Mouse (Mus musculus): ENCODE results near the gene Hoxd13. TPM values are rescaled to one million over a fixed set of nuclear protein-coding genes. Genes with fewer than 3 reads are reported as not detected.

Hoxd13 gene
- polyA plus RNA-seq, 1 experiment from 2014 or later, result 0.77 TPM

DNA sequence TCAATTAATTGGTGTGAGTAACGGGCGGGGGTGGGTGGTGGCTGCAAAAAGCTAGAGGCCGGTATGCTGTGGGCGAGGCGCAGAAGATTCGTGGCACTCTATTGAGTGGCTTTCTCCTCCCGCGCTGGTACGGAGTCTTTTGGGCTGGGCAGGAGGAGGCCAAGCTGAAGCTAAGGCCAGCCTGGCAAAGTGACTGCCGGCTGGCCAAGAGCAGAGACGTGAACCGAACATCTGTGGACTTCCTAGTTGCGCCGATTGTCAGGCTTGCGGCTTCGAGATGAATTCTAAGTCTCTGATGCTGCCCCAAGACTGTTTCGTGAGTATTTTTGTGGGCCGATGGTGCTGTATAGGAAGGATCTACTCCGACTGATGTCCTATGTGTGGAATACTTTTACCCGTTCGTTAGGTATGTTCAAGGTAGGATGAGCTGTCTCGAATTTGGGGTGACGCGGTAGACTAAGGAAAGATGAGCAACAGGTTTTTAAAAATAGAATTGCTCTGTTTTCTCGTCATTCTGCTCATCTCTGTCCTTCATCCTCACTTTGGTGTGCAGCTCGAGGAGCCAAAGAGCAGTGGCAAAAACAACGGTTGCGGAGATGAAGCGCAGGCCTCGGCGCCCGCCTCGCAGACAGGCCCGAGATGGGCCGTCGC is 794 bp upstream of the Hoxd13 start:
- peak; percentile 21; the same call in 1 of the 2 replicates for ATAC-seq
- Histone ChIP-seq H3K4me2 (replicated peaks) (no peak overlapping the region), H3K27ac (no peak overlapping the region), H3K9me3 (no peaks in the 10 kb centered on the region), H3K9ac (no peak overlapping the region), H3K4me3 (replicated peaks) (no peak overlapping the region), H3K27me3 (replicated peaks) (peaks cover 85% of the 10 kb centered on the region), H3K36me3 (no peaks in the 10 kb centered on the region), H3K4me1 (replicated peaks) (peaks cover 10% of the 10 kb centered on the region)
- WGBS, result 3% methylated on average over 36 of the region's 36 CpGs

DNA sequence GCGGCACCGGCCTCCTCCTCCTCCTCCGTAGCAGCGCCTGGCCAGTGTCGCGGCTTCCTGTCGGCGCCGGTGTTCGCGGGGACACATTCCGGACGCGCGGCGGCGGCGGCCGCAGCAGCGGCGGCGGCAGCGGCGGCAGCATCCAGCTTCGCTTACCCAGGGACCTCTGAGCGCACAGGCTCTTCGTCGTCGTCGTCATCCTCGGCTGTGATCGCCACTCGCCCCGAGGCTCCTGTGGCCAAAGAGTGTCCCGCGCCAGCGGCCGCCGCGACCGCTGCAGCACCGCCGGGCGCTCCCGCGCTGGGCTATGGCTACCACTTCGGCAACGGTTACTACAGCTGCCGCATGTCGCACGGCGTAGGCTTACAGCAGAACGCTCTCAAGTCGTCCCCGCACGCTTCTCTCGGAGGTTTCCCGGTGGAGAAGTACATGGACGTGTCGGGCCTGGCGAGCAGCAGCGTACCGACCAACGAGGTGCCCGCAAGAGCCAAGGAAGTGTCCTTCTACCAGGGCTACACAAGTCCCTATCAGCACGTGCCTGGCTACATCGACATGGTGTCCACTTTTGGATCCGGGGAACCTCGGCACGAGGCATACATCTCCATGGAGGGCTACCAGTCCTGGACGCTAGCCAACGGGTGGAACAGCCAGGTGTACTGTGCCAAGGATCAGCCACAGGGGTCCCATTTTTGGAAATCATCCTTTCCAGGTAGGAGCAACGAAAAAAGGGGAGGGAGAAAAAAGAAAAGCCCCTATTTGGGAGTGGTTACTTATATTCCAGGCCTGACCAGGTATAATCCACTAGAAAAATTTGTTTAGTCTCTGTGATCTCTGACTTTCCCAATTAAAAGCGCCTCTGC is 490 bp downstream of the Hoxd13 start:
- no peak overlapping the region for H3K27ac ChIP-seq
- H3K9ac ChIP-seq, result no peak overlapping the region
- H3K4me2 ChIP-seq (replicated peaks), result peak overlapping the region; percentile 87
- peaks cover 86% of the 10 kb centered on the region for H3K27me3 ChIP-seq (replicated peaks)
- under 1% methylated on average over 59 of the region's 74 CpGs for WGBS
- no peaks in the 10 kb centered on the region for H3K36me3 ChIP-seq
- peak overlapping the region; percentile 43 for H3K4me3 ChIP-seq (replicated peaks)
- H3K4me1 ChIP-seq (replicated peaks), result peaks cover 14% of the 10 kb centered on the region
- no peaks in the 10 kb centered on the region for H3K9me3 ChIP-seq
- peak; percentile 69 for ATAC-seq

DNA sequence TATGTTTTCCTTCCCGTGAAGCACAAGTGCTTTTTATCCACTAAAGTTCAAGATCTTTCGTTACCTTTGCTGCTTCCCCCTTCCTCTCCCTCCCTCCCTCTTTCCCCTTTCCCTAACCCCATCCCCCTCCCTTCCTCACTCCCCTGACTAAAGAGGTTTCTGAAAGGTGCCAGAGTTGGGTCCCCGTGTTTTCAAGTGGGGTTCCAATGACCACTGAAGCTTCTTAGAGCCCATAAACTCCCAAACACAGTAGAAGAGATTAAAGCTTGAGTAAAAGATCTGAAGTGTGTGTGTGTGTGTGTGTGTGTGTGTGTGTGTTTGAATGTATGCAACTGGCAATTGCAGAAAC is 1.1 kb downstream of the Hoxd13 start:
- Histone ChIP-seq H3K4me1 (replicated peaks) (peaks cover 14% of the 10 kb centered on the region), H3K9me3 (no peaks in the 10 kb centered on the region), H3K27me3 (replicated peaks) (peaks cover 86% of the 10 kb centered on the region), H3K9ac (no peak overlapping the region), H3K36me3 (no peaks in the 10 kb centered on the region), H3K4me2 (replicated peaks) (no peak overlapping the region), H3K4me3 (replicated peaks) (no peak overlapping the region), H3K27ac (no peak overlapping the region)
- 1% methylated on average over 3 of the region's 3 CpGs for WGBS
- no peak for ATAC-seq

DNA sequence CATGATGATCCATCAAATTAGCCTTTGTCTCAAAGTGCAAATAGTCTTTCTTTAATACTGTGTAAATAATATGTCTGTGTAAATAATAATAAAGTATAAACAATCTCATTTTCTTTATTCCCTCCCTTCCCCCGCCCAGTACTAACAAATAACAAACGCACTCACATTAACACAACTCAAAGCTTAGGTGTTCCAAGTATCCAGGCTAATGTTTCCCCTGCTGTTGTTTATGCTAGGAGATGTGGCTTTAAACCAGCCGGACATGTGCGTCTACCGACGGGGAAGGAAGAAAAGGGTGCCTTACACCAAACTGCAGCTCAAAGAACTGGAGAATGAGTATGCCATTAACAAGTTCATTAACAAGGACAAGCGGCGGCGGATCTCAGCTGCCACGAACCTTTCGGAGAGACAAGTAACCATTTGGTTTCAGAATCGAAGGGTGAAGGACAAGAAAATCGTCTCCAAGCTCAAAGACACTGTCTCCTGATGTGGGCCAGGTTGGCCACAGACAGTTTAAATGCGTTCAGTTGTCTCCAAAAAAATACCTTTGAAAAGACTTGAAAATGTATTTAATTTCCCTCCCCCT is 1.6 kb downstream of the Hoxd13 start:
- H3K27me3 ChIP-seq (replicated peaks), result peaks cover 86% of the 10 kb centered on the region
- H3K27ac ChIP-seq, result no peak overlapping the region
- H3K36me3 ChIP-seq, result no peaks in the 10 kb centered on the region
- no peak overlapping the region for H3K4me3 ChIP-seq (replicated peaks)
- no peak for ATAC-seq
- no peak overlapping the region for H3K4me2 ChIP-seq (replicated peaks)
- H3K9ac ChIP-seq, result no peak overlapping the region
- 2% methylated on average over 14 of the region's 14 CpGs for WGBS
- no peaks in the 10 kb centered on the region for H3K9me3 ChIP-seq
- H3K4me1 ChIP-seq (replicated peaks), result peaks cover 14% of the 10 kb centered on the region

DNA sequence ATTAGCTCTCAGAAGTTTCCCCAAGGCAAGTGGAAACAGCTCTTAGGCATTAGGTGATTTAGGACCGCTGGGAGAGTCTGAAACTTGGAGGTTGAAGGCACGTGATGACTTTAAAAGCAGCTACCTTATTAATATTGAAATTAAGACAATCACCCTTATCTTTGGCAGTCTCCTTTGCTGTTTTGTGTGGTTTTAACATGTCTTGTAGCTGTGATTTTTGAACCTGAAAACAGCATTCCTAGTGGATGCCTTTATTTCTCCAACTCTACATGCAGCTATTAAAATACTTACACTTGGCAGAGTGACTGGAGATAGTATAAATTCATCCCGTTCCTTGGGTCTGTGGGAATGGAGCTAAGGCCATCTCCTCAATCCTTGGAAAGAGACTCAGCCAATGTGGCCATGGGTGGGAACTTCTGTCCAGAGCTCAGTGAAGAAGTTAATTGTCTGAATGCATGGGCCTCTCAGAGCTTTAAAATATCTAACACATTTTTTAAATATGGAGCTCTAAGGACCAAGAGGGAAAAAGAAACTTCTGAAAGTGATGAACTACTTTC is 2.6 kb downstream of the Hoxd13 start:
- Histone ChIP-seq H3K9ac (no peak overlapping the region), H3K4me2 (replicated peaks) (no peak overlapping the region), H3K27me3 (replicated peaks) (peaks cover 88% of the 10 kb centered on the region), H3K9me3 (no peaks in the 10 kb centered on the region), H3K36me3 (no peaks in the 10 kb centered on the region), H3K27ac (no peak overlapping the region), H3K4me1 (replicated peaks) (peaks cover 14% of the 10 kb centered on the region), H3K4me3 (replicated peaks) (no peak overlapping the region)
- 7% methylated on average over 3 of the region's 3 CpGs for WGBS
- ATAC-seq, result no peak

DNA sequence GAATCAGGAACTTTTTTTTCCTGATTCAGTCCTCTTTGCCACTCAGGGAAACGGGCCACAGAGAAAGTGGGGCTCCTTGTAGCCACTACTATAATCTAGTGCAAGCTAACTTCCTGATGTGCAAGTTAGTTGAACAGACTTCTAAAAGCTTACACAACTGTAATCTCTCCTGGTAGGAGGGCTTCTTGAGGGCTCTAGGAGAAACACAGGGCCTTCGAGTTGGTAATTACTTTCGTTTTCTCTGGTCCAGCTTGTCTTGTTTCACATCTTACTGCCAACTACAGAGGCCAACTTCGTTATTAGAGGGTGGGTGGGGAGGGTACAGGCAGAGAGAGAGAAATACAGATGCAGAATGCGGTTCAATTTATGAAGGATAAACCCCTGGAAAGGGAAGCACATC is 3.7 kb downstream of the Hoxd13 start:
- H3K4me1 ChIP-seq (replicated peaks), result peaks cover 14% of the 10 kb centered on the region
- ATAC-seq, result no peak
- no peaks in the 10 kb centered on the region for H3K9me3 ChIP-seq
- no peak overlapping the region for H3K27ac ChIP-seq
- peaks cover 90% of the 10 kb centered on the region for H3K27me3 ChIP-seq (replicated peaks)
- 0 out of 2 replicates have a peak overlapping the region, but pooled peaks have one; percentile 1 for H3K4me2 ChIP-seq (replicated peaks)
- no peak overlapping the region for H3K4me3 ChIP-seq (replicated peaks)
- H3K9ac ChIP-seq, result no peak overlapping the region
- H3K36me3 ChIP-seq, result no peaks in the 10 kb centered on the region
- WGBS, result 19% methylated on average over 5 of the region's 5 CpGs

DNA sequence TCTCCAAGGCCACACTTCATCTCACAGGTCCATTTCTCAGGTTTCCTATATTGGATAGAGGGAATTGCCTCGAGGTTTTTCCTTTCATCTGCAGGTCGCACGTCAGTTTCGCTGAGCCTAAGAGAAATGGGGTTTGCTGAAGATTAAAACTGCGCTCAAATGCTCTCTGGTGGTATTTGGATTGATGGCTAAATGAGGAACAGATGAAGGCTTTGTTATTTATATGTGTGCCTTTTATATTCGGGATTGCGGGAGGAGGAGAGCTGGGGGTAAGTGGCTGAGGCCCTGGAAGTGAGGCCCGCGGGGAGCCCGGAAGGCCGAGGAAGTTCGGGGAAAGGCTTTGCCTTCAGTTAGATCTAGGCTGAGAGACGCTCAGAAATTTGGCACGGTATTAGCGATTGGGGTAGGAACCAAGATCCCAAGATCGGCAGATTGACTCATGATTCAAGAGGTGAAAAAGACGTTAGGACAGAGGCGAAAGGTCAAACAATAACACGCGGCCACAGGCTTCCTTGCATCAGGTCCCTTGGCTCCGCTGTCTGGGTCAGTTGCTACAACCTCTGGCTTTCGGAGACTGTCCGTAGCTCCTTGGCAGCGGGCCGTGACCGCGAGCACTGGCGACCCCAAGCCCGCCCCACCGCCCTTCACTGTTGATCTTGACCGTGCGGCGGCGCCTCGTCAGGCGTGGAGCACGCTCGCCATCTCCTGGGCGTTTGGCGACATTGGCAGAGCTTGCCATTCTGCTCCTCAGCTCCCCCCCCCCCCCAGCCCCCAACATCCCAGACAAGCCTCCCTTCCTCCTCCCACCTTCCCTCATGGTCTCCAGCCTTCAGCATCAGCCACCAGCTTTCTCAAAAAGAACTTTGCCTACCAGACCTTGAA is 4.6 kb downstream of the Hoxd13 start:
- peak overlapping the region; percentile 28 for H3K4me3 ChIP-seq (replicated peaks)
- peaks cover 91% of the 10 kb centered on the region for H3K27me3 ChIP-seq (replicated peaks)
- no peak overlapping the region for H3K9ac ChIP-seq
- H3K27ac ChIP-seq, result no peak overlapping the region
- peak; percentile 54 for ATAC-seq
- H3K4me1 ChIP-seq (replicated peaks), result peaks cover 14% of the 10 kb centered on the region
- WGBS, result 5% methylated on average over 40 of the region's 40 CpGs
- H3K9me3 ChIP-seq, result no peaks in the 10 kb centered on the region
- H3K4me2 ChIP-seq (replicated peaks), result peak overlapping the region; percentile 64
- H3K36me3 ChIP-seq, result no peaks in the 10 kb centered on the region

DNA sequence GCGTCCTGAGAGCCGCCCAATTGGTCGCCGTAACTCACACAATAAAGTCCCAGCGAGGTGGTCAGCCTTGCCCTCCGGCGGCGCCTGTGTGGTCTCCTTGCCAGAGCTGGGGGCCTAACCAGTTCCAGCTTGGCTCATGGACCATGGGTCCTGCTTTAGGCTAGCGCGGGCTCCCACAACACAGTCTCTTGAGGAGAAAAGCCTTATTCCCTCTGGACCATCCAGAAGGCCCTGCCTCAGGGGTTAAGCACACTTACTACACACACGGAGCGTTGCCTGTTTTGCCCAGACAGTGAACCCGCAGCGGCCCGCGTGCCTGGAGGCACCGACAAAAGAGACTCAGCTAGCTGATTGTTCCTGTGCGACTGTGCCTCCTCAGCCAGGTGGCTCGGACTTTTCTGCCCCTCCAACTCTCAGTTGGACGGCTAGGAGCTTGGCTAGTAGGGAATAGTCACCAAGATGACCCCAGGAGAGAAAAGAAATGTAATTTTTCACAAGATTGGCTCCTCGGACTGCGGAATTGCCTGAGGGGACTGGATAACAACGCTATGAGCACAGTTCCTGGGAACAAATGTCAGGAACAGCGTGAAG is 5.8 kb downstream of the Hoxd13 start:
- peaks cover 4% of the 10 kb centered on the region for H3K4me1 ChIP-seq (replicated peaks)
- no peak overlapping the region for H3K4me2 ChIP-seq (replicated peaks)
- no peaks in the 10 kb centered on the region for H3K36me3 ChIP-seq
- no peak for ATAC-seq
- H3K27me3 ChIP-seq (replicated peaks), result peaks cover 90% of the 10 kb centered on the region
- no peak overlapping the region for H3K9ac ChIP-seq
- H3K9me3 ChIP-seq, result no peaks in the 10 kb centered on the region
- no peak overlapping the region for H3K4me3 ChIP-seq (replicated peaks)
- no peak overlapping the region for H3K27ac ChIP-seq
- 5% methylated on average over 24 of the region's 24 CpGs for WGBS

DNA sequence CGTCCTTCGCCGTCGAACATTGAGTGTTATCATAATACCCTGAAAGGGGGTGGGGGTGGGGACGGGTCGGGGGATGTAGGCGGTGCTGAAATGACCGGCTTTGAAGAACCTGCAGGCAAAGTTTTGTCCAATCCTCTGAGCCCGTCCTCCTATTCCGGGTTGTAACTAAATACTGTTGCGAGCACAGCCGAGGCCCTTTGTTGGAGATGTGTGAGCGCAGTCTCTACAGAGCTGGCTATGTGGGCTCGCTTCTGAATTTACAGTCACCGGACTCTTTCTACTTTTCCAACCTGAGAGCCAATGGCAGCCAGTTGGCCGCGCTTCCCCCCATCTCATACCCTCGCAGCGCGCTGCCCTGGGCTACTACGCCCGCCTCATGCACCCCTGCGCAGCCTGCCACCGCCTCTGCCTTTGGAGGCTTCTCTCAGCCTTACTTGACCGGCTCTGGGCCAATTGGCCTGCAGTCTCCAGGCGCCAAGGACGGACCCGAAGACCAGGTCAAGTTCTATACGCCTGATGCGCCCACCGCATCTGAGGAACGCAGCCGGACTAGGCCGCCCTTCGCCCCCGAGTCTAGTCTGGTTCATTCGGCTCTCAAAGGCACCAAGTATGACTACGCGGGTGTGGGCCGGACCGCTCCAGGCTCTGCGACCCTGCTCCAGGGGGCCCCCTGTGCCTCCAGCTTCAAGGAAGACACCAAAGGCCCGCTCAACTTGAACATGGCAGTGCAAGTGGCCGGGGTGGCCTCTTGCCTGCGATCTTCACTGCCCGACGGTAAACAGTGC is 7.0 kb downstream of the Hoxd13 start, which contains the start of gene Hoxd12:
TSS of gene Hoxd12 (plus strand) at position 133 of the 785 bp plus-strand sequence.
- Histone ChIP-seq H3K27ac (no peak within 1 kb of the TSS), H3K9ac (no peak within 1 kb of the TSS)

DNA sequence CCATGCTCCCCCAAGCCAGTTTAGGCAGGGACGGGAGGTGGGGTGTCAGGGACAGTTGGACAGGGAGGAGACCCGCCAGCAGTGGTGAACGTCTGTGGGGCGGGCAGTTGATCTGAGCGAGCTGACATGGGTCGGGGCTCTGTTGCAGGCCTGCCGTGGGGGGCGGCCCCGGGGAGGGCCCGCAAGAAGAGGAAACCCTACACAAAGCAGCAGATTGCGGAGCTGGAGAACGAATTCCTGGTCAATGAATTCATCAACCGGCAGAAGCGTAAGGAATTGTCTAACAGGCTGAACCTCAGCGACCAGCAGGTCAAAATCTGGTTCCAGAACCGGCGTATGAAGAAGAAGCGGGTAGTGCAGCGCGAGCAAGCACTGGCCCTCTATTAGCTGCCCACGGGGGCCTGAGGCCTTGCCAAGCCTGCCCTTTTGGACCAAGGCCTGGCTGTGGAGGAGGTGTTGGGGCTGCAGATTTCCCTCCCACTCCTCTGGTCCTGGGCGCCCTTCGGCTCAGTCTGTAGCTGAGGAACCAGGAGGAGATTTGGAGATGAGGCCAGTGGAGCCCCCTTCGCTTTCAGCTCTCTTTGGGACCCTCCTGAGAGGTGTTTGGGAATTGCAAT is 7.7 kb downstream of the Hoxd13 start:
- Histone ChIP-seq H3K9ac (no peak overlapping the region), H3K27ac (no peak overlapping the region)
- no peak for ATAC-seq

More for the DNA sequence above, 7.0 kb downstream of the Hoxd13 start, which contains the start of gene Hoxd12:
- ATAC-seq, result no peak
- Histone ChIP-seq H3K4me1 (replicated peaks) (peaks cover 6% of the 10 kb centered on the region), H3K4me3 (replicated peaks) (no peak within 1 kb of the TSS), H3K27me3 (replicated peaks) (peaks cover 93% of the 10 kb centered on the region), H3K4me2 (replicated peaks) (no peak within 1 kb of the TSS), H3K9me3 (no peaks in the 10 kb centered on the region), H3K36me3 (no peaks in the 10 kb centered on the region)
- 5% methylated on average over 47 of the region's 47 CpGs for WGBS

More for the DNA sequence above, 7.7 kb downstream of the Hoxd13 start:
- Histone ChIP-seq H3K27me3 (replicated peaks) (peaks cover 95% of the 10 kb centered on the region), H3K4me3 (replicated peaks) (no peak overlapping the region), H3K36me3 (no peaks in the 10 kb centered on the region), H3K4me2 (replicated peaks) (no peak overlapping the region), H3K9me3 (no peaks in the 10 kb centered on the region), H3K4me1 (replicated peaks) (peaks cover 6% of the 10 kb centered on the region)
- 8% methylated on average over 24 of the region's 24 CpGs for WGBS
